19 mouse cellular contexts compared by ENCODE assay signal in genomic region chr1:193697001-193697400, GRCm38 (mm10).
A peak's percentile ranks its signal among the peaks of the same experiment; 100 is the strongest.
DNase-seq lines count a peak whose midpoint lies in the region; ATAC-seq lines count a peak whose summit lies in the region.
"Had no signal": no experiment of that assay in that cellular context is flagged by ENCODE, and none has a peak within 500 bp of the region (broad histone marks: within the 10 kb centered on the region; RNA-seq: fewer than 3 reads in every experiment).

No protein-coding gene starts in this region.

- H3K9me3 ChIP-seq in kidney, embryonic 16.5 days (ENCODE audit: low read length) = no peaks in the 10 kb centered on the region
- H3K9me3 ChIP-seq: forebrain, embryonic 12.5 days; hindbrain, embryonic 10.5 days; midbrain, embryonic 13.5 days had no signal

- H3K4me2 ChIP-seq in kidney, embryonic 16.5 days (replicated peaks; ENCODE audit: low read depth, low read length) = no peak overlapping the region
- H3K4me2 ChIP-seq: forebrain, embryonic 12.5 days; midbrain, embryonic 13.5 days had no signal

- no peaks in the 10 kb centered on the region for H3K36me3 ChIP-seq in kidney, embryonic 16.5 days (ENCODE audit: insufficient read depth, low read length)
- H3K36me3 ChIP-seq: forebrain, embryonic 12.5 days; hindbrain, embryonic 10.5 days; midbrain, embryonic 13.5 days had no signal

- H3K9ac ChIP-seq in kidney, embryonic 16.5 days (replicated peaks; ENCODE audit: low read length) = no peak overlapping the region
- H3K9ac ChIP-seq: forebrain, embryonic 12.5 days; midbrain, embryonic 13.5 days had no signal

- DNase-seq in adrenal gland, adult (ENCODE audit: inconsistent age in 2 of 2, low spot score in 1 of 2) = peak; percentile 24 to 28
- DNase-seq in adrenal gland, adult 2 months = no peak
- DNase-seq in kidney, adult 11 months = peak; percentile 40
- peak; percentile 20 for DNase-seq in kidney, adult 8-10 months
- peak; percentile 10 for DNase-seq in lung, postnatal 10 days
- DNase-seq in spleen, adult 18-20 months = no peak
- DNase-seq in T-cell, adult 2 months (ENCODE audit: low spot score) = no peak
- DNase-seq: cerebellum, adult 9-10 months; left cerebral cortex, postnatal 4 days; liver; retina, postnatal 1 day; thymus, adult 2 months had no signal

- no peaks in the 10 kb centered on the region for H3K27me3 ChIP-seq in kidney, embryonic 16.5 days (ENCODE audit: insufficient read depth, low read length)

- no peak overlapping the region for H3K27ac ChIP-seq in kidney, embryonic 16.5 days (ENCODE audit: low read length)
- H3K27ac ChIP-seq: forebrain, embryonic 12.5 days; hindbrain, embryonic 10.5 days; hindbrain, postnatal 0 days; left cerebral cortex, adult 2 months; midbrain, embryonic 13.5 days had no signal

- WGBS in kidney, embryonic 16.5 days = 58% methylated on average over 4 of the region's 4 CpGs

- no peak for ATAC-seq in kidney, embryonic 16.5 days (ENCODE audit: low FRiP score, low TSS enrichment)
- ATAC-seq: hindbrain, postnatal 0 days; intestine, postnatal 0 days; midbrain, embryonic 13.5 days had no signal

- H3K4me3 ChIP-seq in kidney, embryonic 16.5 days (ENCODE audit: low read length) = no peak overlapping the region
- H3K4me3 ChIP-seq: forebrain, embryonic 12.5 days; hindbrain, embryonic 10.5 days; left cerebral cortex, adult 2 months; midbrain, embryonic 13.5 days had no signal

- H3K4me1 ChIP-seq in kidney, embryonic 16.5 days (ENCODE audit: insufficient read depth, low read length) = peaks cover 6% of the 10 kb centered on the region

Comparison
In these comparisons a context has a peak if more than half of its experiments do, and no peak if none do; other contexts are left out.
1. DNase-seq: peak in adrenal gland, adult (2 of 2), kidney, adult 11 months (single experiment), kidney, adult 8-10 months (2 of 2) and lung, postnatal 10 days (single experiment); none in adrenal gland, adult 2 months (single experiment), spleen, adult 18-20 months (0 of 2) and T-cell, adult 2 months (single experiment).